Mouse (Mus musculus) small intestine, adult 2 months (tissue): ENCODE measurements around the gene Atp6v0a1. TPM values are rescaled to one million over a fixed set of nuclear protein-coding genes. Genes with fewer than 3 reads are reported as not detected.

Experiments
- H3K27ac ChIP-seq: fragments of 200-500 bp; 2 replicates; pipeline ENCODE4 v1.5.1; 2012; ENCODE audit warnings: low read depth, low read length, control low read depth, inconsistent platforms; ENCODE audit not compliant: insufficient read depth
- H3K27me3 ChIP-seq: fragments of 200-500 bp; 2 replicates; pipeline ENCODE4 v1.6.1; 2012; ENCODE audit warnings: mild to moderate bottlenecking, moderate library complexity, low read length, inconsistent platforms; ENCODE audit not compliant: control insufficient read depth, insufficient read depth
- H3K36me3 ChIP-seq: fragments of 200-500 bp; 2 replicates; pipeline ENCODE4 v1.6.1; 2012; ENCODE audit warnings: mild to moderate bottlenecking, low read length, control low read depth, inconsistent platforms; ENCODE audit not compliant: control insufficient read depth, insufficient read depth
- H3K4me1 ChIP-seq: fragments of 200-500 bp; 2 replicates; pipeline ENCODE4 v1.6.1; 2012; ENCODE audit warnings: low read length, inconsistent platforms, mixed read lengths; ENCODE audit not compliant: control insufficient read depth, insufficient read depth, insufficient read length
- H3K4me3 ChIP-seq: fragments of 200-500 bp; 2 replicates; pipeline ENCODE4 v1.5.1; 2012; ENCODE audit warnings: low read depth, mild to moderate bottlenecking, control low read depth, inconsistent platforms, low read length, moderate library complexity
- CTCF ChIP-seq: fragments of 200-500 bp; IDR thresholded peaks from 2 replicates; pipeline ENCODE4 v1.5.1; 2012; ENCODE audit warnings: low read depth, mild to moderate bottlenecking, control low read depth, inconsistent platforms, low read length, moderate library complexity, mixed read lengths; ENCODE audit not compliant: insufficient replicate concordance, insufficient read length; ENCODE audit errors: extremely low read depth
- POLR2A ChIP-seq: fragments of 200-500 bp; IDR thresholded peaks from 2 replicates; pipeline ENCODE4 v1.6.1; 2012; ENCODE audit warnings: low read depth, mild to moderate bottlenecking, control low read depth, inconsistent platforms, low read length, moderate library complexity
- WGBS: fragments of 180-500 bp; shearing (Covaris S2); methylation state at CpG from one replicate; pipeline ENCODE4 v1.1.7; 2018; 5-methylcytosine and 5-hydroxymethylcytosine counted together
- polyA plus RNA-seq: library from polyadenylated mRNA; depleted of rRNA; stranded (reverse); fragments of >200 nt; gene quantifications from 2 replicates; pipeline ENCODE4 v1.2.3, GENCODE M21; 2012; rRNA removed

The Atp6v0a1 gene
- polyA plus RNA-seq, 1 experiment, result 69.5 TPM

DNA sequence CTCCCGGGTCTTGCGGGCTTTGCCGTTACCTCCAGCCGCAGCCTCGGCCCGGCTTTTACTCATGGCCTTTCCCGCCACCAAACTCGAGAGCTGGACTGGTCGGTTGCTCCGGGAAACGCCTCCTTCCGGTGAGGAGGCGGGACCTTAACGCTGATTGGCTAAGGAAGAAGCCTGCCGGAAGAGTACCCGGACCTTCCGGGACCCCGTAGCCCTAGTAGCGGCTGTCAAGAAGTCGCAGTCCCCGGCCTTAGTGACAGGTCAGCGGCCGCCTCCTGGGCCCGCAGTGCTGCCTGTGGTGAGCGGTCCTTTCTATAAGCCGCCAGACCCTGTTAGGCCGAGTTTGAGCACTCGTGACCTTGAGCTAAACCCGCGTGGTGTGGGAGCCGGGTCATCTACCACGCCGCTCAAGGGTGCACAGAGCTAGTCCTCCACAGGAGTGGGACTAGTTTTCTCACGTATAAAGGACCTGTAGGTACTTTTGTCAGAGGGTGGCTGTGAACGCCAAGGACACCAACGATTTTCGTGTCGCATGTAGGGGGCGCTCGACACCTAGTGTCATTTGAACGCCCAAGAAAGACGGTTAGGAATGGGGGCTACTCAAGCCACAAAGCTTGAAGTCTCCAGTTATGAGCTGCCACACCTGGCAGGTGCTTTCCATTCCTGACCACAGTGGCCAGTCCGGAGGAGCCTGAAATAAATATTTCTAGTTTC is 86.2 kb downstream of the Atp6v0a1 start, which contains the start of gene Psmc3ip:
Gene Psmc3ip, minus strand, starts transcription at position 123 of the 711 bp plus-strand sequence.
- WGBS, result 1% methylated on average over 43 of the region's 43 CpGs
- peak within 1 kb of the TSS; percentile 88 for H3K4me3 ChIP-seq
- H3K27me3 ChIP-seq, result no peaks in the 10 kb centered on the region
- no peaks in the 10 kb centered on the region for H3K4me1 ChIP-seq
- peaks cover 60% of the 10 kb centered on the region for H3K36me3 ChIP-seq
- peak within 1 kb of the TSS; percentile 99 for H3K27ac ChIP-seq
- TF ChIP-seq CTCF (peak; percentile 87; the same call in 1 of the 2 replicates), POLR2A (peak; percentile 70)

DNA sequence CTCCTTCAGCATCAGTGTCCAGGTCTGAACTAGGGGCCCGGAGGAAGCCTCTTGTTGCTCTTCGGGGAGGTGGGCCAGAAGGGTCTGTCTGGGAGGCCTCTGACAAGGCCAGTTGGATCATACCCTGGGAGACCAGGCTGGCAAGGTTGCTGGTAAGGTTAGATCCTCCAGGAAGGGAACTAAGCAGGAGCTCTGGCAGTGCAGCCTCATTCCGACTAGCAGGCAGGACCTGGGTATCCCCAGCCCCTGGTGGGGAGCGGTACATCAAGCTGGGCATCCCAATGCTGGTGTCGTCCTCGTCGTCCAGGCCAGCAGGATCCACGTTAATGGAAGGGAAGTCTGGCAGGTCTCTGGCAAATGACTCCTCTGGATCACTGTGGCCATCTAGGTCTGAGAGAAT is 89.0 kb downstream of the Atp6v0a1 start:
- WGBS, result 91% methylated on average over 8 of the region's 8 CpGs
- Histone ChIP-seq H3K4me3 (no peak overlapping the region), H3K4me1 (no peaks in the 10 kb centered on the region), H3K27ac (no peak overlapping the region), H3K36me3 (peaks cover 56% of the 10 kb centered on the region), H3K27me3 (no peaks in the 10 kb centered on the region)
- TF ChIP-seq POLR2A (no peak), CTCF (no peak)

DNA sequence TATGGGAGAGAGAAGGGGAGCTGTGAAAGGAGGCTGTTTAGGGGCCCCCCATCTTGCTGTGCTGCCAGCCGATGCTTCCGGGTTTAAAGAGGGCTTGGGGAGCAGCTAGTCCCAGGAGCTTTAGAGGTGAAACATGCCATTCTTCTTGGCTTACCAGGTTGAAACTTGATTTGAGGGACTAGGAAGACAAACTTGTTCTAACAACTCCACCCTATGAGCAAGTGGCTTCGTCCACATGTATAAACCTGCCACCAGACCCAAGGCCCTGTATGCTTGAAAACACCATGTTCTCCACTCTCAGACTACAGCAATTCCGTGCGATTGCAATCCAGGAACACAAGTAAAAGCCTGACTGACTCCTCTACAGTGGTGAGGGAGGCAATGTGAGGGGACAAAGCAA is 93.8 kb downstream of the Atp6v0a1 start:
- H3K27me3 ChIP-seq, result no peaks in the 10 kb centered on the region
- TF ChIP-seq POLR2A, result no peak
- TF ChIP-seq CTCF, result no peak
- no peak overlapping the region for H3K4me3 ChIP-seq
- 89% methylated on average over 5 of the region's 5 CpGs for WGBS
- peaks cover 60% of the 10 kb centered on the region for H3K36me3 ChIP-seq
- H3K4me1 ChIP-seq, result no peaks in the 10 kb centered on the region
- H3K27ac ChIP-seq, result no peak overlapping the region

DNA sequence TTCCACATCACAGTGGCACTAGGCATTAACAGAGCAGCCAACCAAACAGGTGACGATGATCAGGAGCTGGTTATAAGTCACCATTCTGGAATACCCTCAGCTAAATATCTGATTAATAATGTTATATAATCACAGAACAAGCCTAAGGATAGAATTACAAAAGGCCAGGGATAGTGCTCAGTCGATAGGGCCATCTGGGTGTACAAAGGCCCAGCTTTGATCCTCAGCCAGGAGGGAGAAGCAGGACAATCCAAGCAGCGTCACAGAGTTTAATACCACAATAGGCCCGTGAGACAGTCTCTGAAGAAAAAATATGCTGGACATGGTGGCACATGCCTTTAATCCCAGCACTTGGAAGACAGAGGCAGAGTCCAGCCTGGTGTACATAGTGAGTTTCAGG is 100.1 kb downstream of the Atp6v0a1 start:
- 78% methylated on average over 4 of the region's 4 CpGs for WGBS
- Histone ChIP-seq H3K27ac (no peak overlapping the region), H3K4me3 (no peak overlapping the region), H3K36me3 (peaks cover 17% of the 10 kb centered on the region), H3K27me3 (no peaks in the 10 kb centered on the region), H3K4me1 (peaks cover 3% of the 10 kb centered on the region; the same call in 1 of the 2 replicates)
- TF ChIP-seq CTCF (no peak), POLR2A (no peak)

DNA sequence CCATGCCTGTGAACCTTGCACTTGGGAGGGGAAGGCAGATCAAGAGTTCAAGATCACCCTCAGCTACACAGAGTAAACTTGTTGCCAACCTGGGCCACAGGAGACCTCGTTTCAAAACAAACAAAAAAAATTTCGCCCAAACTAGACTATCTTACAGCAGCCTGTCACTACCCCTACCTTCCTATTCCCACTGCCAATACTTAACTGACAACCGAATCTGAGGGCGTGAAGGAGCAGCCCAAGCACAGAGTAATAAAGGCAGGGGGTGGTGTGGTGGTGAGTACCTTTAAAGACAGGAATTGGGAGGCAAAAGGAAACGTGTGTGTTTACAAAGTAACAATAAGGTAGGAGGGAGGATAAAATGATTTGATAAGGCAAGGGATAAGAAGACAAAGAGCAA is 101.5 kb downstream of the Atp6v0a1 start:
- Histone ChIP-seq H3K4me3 (no peak overlapping the region), H3K4me1 (peaks cover 5% of the 10 kb centered on the region; the same call in 1 of the 2 replicates), H3K36me3 (peaks cover 9% of the 10 kb centered on the region; the same call in 1 of the 2 replicates), H3K27me3 (no peaks in the 10 kb centered on the region), H3K27ac (peak overlapping the region; percentile 73)
- 23% methylated on average over 5 of the region's 5 CpGs for WGBS
- no peak for TF ChIP-seq POLR2A
- no peak for TF ChIP-seq CTCF

- WGBS, result 86% methylated on average over 4 of the region's 4 CpGs
Observed at GRCm38 (mm10) chr11:101111178-101111577, 101.9 kb downstream of the Atp6v0a1 start.

GRCm38 (mm10) chr11:101112186-101112585 is 102.9 kb downstream of the Atp6v0a1 start:
- Histone ChIP-seq H3K27ac (no peak overlapping the region), H3K4me3 (no peak overlapping the region), H3K36me3 (peaks cover 11% of the 10 kb centered on the region), H3K4me1 (peaks cover 7% of the 10 kb centered on the region), H3K27me3 (no peaks in the 10 kb centered on the region)
- WGBS, result 94% methylated on average over 3 of the region's 3 CpGs
- TF ChIP-seq CTCF (no peak), POLR2A (no peak)

More at GRCm38 (mm10) chr11:101111178-101111577, 101.9 kb downstream of the Atp6v0a1 start:
- no peak overlapping the region for H3K4me3 ChIP-seq
- TF ChIP-seq POLR2A (no peak), CTCF (no peak)
- H3K4me1 ChIP-seq, result peaks cover 6% of the 10 kb centered on the region; the same call in 1 of the 2 replicates
- H3K36me3 ChIP-seq, result 0 out of 2 replicates have a peak, but pooled peaks cover 7% of the 10 kb centered on the region
- peak overlapping the region; percentile 73; the same call in 1 of the 2 replicates for H3K27ac ChIP-seq
- no peaks in the 10 kb centered on the region for H3K27me3 ChIP-seq

Other genes starting within 250 kb of the Atp6v0a1 start
- 0.04 TPM in 1 of 2 replicates, not detected in the other for gene Kcnh4, start 249.5 kb upstream of the Atp6v0a1 start, polyA plus RNA-seq
- not detected in 2 replicates for gene Hcrt, start 246.5 kb upstream of the Atp6v0a1 start, polyA plus RNA-seq
- 9.8 and 10.0 TPM in 2 replicates for gene Ghdc, start 238.5 kb upstream of the Atp6v0a1 start, polyA plus RNA-seq
- gene Stat5b, start 158.7 kb upstream of the Atp6v0a1 start, polyA plus RNA-seq, result 9.6 and 10.8 TPM in 2 replicates
- 6.9 and 7.4 TPM in 2 replicates for gene Stat5a, start 150.1 kb upstream of the Atp6v0a1 start, polyA plus RNA-seq
- gene Stat3, start 69.9 kb upstream of the Atp6v0a1 start, polyA plus RNA-seq, result 55.2 and 106 TPM in 2 replicates
- gene Cavin1, start 38.6 kb upstream of the Atp6v0a1 start, polyA plus RNA-seq, result 27.4 and 42.8 TPM in 2 replicates
- gene Naglu, start 60.6 kb downstream of the Atp6v0a1 start, polyA plus RNA-seq, result 11.8 and 19.1 TPM in 2 replicates
- gene Hsd17b1, start 69.0 kb downstream of the Atp6v0a1 start, polyA plus RNA-seq, result 0.20 and 0.28 TPM in 2 replicates
- 26.3 and 38.9 TPM in 2 replicates for gene Coasy, start 73.1 kb downstream of the Atp6v0a1 start, polyA plus RNA-seq
- 54.1 and 100 TPM in 2 replicates for gene Mlx, start 77.8 kb downstream of the Atp6v0a1 start, polyA plus RNA-seq
- 0.22 and 0.46 TPM in 2 replicates for gene Psmc3ip, start 86.0 kb downstream of the Atp6v0a1 start, polyA plus RNA-seq
- gene Retreg3, start 110.4 kb downstream of the Atp6v0a1 start, polyA plus RNA-seq, result 27.3 and 55.0 TPM in 2 replicates
- 13.2 and 16.2 TPM in 2 replicates for gene Tubg1, start 110.5 kb downstream of the Atp6v0a1 start, polyA plus RNA-seq
- 1.1 and 2.2 TPM in 2 replicates for gene Tubg2, start 146.5 kb downstream of the Atp6v0a1 start, polyA plus RNA-seq
- gene Cntnap1, start 161.1 kb downstream of the Atp6v0a1 start, polyA plus RNA-seq, result 2.7 and 2.8 TPM in 2 replicates
- 33.0 and 84.5 TPM in 2 replicates for gene Plekhh3, start 161.9 kb downstream of the Atp6v0a1 start, polyA plus RNA-seq
- 18.4 and 25.7 TPM in 2 replicates for gene Ccr10, start 166.0 kb downstream of the Atp6v0a1 start, polyA plus RNA-seq
- 7.9 and 20.0 TPM in 2 replicates for gene Ezh1, start 217.0 kb downstream of the Atp6v0a1 start, polyA plus RNA-seq
- gene Ramp2, start 236.6 kb downstream of the Atp6v0a1 start, polyA plus RNA-seq, result 15.1 and 25.8 TPM in 2 replicates
- gene Vps25, start 244.3 kb downstream of the Atp6v0a1 start, polyA plus RNA-seq, result 28.9 and 64.8 TPM in 2 replicates